Mouse (Mus musculus): ENCODE measurements around the gene Dtx1.

Dtx1 gene

DNA sequence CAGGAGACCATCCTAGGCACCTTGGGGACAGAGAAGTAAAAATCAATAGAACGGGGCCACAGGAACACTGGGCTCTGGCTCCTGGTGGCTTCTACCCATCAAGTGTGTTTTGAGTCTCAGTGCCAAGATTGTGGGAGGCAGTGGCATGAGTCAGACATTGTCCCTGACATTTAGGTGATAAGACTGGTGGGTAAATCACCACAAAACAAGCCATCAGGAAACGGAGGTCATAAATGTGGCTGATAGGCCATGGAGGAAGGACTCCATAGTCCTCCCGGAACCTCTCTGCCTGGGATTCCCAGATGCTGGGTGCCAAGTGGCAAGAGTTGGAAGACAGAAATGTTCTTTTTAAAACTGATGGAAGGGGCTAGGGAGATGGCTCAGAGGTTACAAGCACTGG lies 67.5 kb downstream of the Dtx1 start:
- in situ Hi-C loops (cut with MseI, MboI): no loop called here

DNA sequence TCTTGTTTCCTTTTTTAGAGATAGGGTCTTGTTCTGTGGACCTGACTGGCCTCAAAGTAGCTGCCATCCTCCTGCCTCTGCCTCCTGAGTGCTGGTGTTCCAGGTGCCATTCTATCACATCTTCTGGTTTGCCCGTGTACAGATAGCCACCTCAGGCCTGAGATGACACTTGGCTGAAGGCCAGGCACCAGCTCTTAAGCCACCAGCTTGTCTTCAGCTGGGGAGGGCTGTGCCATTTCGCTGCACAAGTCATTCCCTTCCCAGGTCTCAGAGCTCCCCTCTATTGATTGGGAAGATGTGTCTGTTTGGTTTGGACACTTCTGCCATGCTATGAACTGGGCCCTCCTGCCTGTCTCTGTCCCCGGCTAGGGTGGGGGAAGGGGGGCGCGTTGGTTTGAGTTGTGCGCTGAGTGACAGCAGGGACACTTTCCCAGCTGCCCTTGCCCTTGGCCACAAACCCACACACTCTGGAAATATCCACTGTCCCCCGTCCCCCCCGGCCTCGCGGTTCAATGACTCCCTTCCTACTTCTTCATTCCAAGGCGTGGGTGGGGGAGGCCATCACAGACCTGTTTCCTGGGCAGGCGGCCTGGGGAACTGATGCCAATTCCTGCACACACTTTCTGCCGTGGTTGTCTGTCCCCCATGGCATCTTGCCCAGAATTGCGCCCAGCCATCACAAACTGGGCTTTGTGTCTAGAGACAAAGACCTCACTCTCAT lies 68.2 kb downstream of the Dtx1 start:
- in situ Hi-C loops (cut with MseI, MboI): no loop called here

DNA sequence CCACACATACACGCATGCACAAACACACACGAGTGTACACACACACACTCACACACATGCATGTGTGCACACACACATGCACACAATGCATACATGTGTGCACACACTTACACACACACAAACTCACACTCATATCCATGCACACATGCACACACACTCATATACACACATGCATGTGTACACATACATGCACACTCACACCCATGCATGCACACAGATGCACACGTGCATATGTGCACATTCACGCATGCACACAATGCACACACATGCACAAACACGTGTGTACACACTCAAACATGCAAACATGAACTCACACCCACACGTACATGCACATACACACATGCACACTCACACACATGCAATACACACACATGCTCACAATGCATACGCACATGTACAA lies 71.6 kb downstream of the Dtx1 start:
- in situ Hi-C loops (cut with MseI, MboI): no loop called here

DNA sequence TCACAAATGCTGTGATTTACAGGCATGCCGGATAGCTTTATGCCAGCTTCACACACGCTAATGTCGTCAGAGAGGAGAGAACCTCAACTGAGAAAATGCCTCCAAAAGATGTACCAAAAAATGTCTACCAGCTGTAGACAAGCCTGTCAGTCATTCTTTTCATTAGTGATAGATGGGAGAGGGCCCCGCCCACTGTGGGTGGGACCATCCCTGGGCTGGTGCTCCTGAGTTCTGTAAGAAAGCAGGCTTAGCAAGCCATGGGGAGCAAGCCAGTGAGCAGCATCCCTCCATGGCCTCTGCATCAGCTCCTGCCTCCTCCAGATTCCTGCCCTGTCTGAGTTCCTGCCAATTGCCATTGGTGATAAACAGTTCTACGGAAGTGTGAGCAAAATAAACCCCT lies 76.1 kb downstream of the Dtx1 start:
- in situ Hi-C loops (cut with MseI, MboI): no loop called here

DNA sequence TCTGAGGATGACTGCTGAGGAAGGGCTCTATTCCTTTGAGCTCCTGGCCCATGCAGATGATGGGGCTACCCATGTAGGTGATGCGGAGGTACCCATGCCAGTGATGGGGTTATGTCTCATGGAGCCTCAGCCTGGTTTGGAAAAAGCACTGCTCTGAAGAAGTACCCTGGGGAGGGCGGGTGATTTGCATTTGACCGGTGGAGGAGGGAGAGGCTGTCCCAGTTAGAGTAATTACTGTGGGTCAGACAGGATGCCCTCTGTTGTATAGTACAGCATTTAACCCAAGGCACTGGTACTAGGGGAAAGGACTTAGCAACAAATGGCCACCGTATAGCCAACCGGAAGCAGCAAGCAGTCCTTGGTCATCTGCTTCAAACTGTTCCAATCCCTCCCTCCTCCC lies 76.9 kb downstream of the Dtx1 start:
- in situ Hi-C loops (cut with MseI, MboI): no loop called here

DNA sequence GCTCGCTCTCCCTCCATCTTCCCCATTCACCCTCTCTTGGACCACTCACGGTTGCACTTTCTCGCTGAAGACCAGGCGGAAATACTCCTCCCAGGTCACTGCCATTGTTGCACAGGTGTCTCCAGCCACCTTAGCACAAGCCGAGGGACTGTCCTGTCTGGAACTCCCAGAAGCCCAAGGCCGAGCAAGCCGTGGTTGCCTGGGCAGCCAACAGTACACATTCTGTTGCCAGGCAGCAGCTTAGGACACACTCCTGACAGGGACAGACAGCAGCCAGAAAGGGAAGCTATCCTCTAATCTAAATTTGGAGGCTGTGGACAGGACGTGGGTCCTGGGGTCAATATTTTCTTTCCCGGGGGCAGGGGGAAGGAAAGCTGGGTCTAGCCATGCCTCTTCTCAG lies 77.6 kb downstream of the Dtx1 start, which contains the start of gene Cfap73:
Gene Cfap73, minus strand, starts transcription at position 105 of the 400 bp plus-strand sequence.
- in situ Hi-C loops (cut with MseI, MboI): no loop called here

DNA sequence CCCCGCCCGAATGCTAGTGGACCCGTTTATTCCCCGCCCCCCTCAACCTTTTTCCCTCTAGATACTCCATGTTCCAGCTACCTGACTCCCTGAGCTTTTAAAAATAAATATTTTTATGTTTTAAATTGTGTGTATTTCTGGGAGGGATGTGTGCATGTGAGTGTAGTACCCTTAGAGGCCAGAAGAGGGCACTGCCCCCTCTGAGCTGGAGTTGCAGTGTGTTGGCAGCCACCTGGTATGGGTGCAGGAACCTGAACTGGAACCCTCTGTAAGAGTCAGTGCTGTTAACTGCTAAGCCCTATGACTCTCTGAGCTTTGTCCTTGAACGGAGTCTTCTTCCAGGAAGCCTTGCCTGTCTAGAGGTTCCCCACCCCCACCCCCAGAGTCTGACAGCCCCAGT lies 79.8 kb downstream of the Dtx1 start:
- in situ Hi-C loops (cut with MseI, MboI): no loop called here

DNA sequence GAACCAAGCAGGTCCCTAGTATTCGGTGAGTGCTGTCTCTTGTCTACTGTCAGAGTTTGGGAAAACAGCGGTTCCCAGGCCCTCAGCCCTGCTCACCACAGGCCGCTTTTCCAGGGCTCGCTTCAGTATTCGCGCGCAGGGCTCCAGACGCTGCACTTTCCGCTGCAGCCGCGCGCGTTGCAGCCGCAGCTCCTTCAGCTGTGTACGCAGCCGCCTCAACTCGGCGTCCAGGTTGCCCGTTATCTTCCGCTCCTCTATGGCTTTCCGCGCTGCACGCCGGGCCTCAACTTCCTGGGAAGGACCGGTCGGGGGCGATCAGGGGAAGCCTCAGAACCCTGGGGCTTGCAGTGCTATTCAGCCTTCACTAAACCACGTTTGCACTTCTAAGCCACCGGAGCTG lies 80.6 kb downstream of the Dtx1 start:
- in situ Hi-C loops (cut with MseI, MboI): no loop called here
